Mouse (Mus musculus) left cerebral cortex, adult 18-20 months (tissue): ENCODE measurements around the gene Kcnc4. TPM values are rescaled to one million over a fixed set of nuclear protein-coding genes. Genes with fewer than 3 reads are reported as not detected.

Experiments used
- DNase-seq, 2 experiments: peaks; one replicate each; pipeline ENCODE4 v3.0.0; 2021 to 2022; ENCODE audit warnings: low spot score in 2 of 2, mixed read lengths in 1 of 2
- total RNA-seq, 2 experiments: library from RNA; stranded (reverse); gene quantifications; 2 replicates each; pipeline ENCODE4 v1.2.3; 2021

Kcnc4 gene
- total RNA-seq, 2 experiments from 2014 or later: 70.5 to 75.2 TPM

DNA sequence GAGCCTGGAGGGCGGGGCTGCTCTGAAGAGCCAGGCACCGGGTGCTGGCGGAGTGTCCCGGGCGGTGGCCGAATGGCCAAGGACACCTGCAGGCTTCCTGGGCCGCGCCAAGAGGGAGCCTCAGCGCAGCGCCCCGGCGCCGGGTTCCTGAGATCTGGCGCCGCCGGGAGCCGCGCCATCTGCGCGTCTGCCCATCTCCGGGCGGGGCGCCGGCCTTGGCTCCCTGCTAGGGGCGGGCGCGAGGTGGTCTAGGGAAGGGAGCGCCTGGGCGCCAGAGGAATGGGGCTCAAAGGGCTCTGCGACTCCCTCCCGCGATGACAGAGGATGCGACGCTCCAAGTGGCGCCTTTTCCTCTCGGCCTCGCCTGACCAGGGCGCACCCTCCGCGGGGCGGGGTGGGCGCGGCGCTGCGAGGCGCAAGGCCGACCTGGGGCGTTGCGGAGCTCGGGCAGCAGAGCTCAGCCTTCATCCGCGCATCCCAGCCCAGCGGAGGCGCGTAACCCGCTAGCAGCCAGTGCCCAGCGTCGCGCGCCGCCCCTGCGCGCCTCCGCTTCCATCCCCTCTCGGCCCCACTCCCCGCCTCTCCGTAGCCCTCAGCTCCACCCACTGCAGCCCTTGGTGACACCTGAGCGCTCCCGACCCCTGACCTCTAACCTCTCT, 550 bp upstream of the Kcnc4 start:
- peak in 1 of 2 experiments; percentile 43 for DNase-seq

GRCm38 (mm10) chr3:107458528-107459195, 690 bp downstream of the Kcnc4 start:
- DNase-seq: peak; percentile 53 to 59

DNA sequence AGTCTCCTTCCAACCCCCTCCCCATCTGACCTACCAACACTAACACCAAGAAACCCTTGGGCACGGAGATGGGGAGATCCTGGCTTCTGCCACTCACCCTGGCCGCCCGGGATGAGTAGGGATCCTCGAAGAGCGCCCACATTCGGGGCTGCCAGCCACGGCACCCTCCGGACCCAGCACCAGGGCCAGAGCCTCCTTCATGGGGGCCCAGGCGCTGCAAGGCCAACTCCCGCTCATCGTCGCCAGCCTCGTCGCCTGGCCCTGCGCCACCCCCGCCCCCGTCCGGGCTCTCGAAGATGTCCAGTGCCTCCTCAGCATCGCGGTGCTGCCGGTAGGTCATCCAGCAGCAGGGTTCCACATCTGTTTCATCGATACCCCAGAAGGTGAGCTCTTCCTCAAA, 1.2 kb downstream of the Kcnc4 start:
- DNase-seq: no peak

GRCm38 (mm10) chr3:107454280-107454679, 5.1 kb downstream of the Kcnc4 start:
- DNase-seq: no peak

DNA sequence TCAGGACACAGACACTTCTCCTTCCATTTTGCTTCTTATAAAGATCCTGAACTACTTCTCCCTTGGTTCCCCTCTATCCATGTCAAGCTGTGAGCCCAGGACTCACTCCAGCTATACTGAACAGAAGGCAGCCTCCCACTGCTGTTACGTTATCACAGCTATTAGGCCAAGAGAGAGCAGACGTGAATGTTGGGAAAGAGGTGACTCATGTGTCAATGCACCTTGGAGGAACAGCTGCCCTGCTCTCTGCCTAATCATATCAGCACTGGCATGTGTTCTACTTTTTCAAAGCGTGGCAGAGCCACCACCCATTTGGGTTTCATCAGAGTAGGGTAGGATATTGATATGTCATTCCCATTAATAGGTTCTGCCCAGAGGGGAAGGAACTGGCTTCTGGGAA, 12.5 kb downstream of the Kcnc4 start:
- no peak for DNase-seq

- DNase-seq: no peak
Observed at GRCm38 (mm10) chr3:107443866-107444265, 15.5 kb downstream of the Kcnc4 start.

GRCm38 (mm10) chr3:107442191-107442590, 17.2 kb downstream of the Kcnc4 start:
- peak; percentile 80 to 82 for DNase-seq

GRCm38 (mm10) chr3:107441306-107441705, 18.0 kb downstream of the Kcnc4 start:
- DNase-seq: no peak

GRCm38 (mm10) chr3:107439280-107439679, 20.1 kb downstream of the Kcnc4 start:
- DNase-seq: no peak

DNA sequence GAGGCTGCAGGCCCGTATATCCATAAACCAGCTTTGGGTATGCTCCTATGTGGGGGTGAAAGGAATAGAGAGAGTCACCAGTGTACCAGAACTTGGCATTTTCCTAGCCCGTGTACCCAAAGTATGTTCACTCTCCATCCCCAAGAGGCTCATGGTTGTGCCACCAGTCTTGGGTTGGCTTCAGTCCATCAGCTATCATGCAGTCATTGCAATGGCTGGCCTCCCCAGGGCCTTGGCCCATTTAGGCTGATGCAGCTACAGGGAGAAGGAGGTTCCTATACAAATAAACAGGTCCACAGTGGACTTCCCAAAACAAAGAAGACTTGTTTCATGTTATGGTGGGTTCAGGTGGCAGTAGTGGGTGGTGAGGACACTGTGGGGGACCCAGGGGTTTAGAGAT, 21.7 kb downstream of the Kcnc4 start:
- DNase-seq: no peak

DNA sequence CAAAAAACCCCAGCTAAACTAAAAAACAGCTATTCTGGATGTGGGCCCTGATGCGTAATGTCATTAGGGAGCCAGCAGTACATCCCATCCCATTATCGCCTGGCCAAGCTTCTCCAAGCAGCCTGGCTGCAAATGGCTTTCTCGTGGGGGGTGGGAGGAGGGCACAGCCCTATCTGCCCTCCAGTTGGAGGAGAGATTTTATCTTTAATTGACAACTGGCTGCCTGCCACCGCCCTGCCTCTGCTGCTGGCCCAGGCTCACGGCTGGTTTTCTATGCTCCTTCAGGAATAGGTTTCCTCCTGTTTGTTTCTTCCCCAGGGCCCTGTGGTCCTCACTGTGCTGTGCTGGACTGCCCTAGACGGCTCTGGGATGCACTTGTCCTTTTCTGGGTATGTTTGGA, 22.9 kb downstream of the Kcnc4 start:
- DNase-seq: no peak

DNA sequence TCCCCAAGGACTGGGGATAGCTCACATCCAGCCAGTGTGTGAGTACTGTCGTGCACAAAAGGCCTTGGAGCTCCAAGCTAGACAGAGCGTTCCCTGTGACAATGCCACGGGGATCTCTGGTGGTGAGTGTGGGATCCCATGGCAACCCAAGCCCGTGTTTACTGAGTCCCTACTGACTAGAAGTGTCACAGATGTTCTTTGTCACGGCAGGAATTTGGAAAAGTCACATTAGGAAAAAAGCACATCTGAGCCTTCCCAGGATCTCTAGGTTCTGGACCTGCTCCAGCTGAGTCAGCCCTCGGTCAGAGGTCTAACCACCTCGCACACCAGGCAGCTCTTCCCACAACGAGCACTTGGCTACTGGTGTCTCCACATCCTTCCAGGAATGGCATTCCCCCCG, 25.7 kb downstream of the Kcnc4 start:
- DNase-seq: no peak

DNA sequence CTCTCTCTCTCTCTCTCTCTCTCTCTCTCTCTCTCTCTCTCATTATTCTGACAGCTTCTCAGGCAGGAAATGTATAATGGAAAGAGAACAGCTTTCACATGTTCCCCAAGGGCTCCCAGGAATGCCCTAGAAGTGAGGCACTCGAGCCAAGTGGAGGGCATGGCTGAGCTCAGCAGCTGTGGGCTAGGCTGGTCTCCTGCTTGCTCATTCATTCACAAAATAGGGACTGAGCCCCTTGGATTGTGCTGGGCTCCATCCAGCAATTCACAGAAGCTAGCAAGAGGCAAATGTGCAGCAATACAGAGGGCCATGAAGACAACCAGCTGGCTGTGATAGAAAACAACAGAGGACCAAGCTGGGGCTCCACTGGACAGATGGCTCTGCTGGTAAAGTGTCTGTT, 28.1 kb downstream of the Kcnc4 start:
- DNase-seq: no peak

DNA sequence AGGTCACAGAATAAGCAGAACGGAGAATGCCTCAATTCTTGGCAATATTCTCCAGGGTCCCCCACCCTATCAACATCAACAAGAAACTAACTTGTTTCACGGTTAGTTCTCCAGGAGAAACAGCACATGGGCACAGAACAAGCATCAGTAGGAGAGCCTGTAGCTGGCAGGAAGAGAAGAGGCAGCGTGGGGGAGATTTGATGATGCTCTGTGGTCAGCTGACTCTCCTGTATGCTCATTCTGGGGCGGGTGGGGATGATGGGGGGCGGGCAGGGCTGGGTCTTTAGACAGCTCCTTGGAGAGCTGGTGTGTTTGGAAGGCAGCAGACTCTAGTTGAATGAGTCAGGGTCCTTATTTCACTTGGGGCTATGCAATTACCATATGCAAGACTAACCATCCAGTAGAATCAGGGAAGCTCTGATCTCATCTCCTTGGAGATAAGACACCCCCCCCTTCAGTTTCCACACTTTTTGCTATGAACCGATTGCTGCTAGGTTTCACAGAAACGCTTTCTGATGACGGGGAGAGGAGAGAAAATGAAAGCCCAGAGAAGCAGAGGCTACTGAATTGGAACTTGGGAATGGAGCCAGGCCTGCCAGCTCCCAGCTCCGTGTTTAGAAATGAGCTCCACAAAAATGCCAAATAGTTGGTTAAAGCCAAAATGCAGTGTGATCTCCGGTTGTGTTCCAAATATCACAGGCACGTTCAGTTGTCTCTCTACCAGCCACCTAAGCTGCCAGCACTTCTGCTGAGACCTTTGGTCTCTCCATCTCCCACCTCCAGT, 34.9 kb downstream of the Kcnc4 start:
- DNase-seq: peak; percentile 48 to 73

DNA sequence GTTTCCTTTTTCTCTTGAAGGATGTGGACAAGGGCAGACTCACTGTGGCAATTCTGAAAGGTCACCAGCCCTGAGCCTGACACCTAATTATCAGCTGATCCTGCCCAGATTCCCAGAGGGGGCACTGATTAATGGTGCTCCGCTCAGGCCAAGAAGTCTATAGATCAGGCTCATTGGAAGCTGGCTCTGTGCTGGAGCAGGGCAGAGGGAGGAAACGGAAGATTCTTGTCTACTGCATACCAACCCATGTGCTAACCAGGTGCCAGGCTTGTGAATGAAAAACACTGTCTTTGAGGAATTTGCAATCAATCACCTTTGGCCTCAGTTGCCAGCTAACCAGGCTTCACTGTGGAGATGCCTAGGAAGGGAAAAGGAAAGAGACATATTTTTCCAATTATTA, 39.2 kb downstream of the Kcnc4 start:
- DNase-seq: no peak

- no peak for DNase-seq
Observed at GRCm38 (mm10) chr3:107417287-107417644, 42.1 kb downstream of the Kcnc4 start.

GRCm38 (mm10) chr3:107416541-107417286, 42.6 kb downstream of the Kcnc4 start:
- no peak for DNase-seq

- DNase-seq: no peak
Observed at GRCm38 (mm10) chr3:107413093-107413492, 46.3 kb downstream of the Kcnc4 start.

- no peak for DNase-seq
Observed at GRCm38 (mm10) chr3:107412509-107412908, 46.8 kb downstream of the Kcnc4 start.

- DNase-seq: no peak
Observed at GRCm38 (mm10) chr3:107411669-107412068, 47.7 kb downstream of the Kcnc4 start.

DNA sequence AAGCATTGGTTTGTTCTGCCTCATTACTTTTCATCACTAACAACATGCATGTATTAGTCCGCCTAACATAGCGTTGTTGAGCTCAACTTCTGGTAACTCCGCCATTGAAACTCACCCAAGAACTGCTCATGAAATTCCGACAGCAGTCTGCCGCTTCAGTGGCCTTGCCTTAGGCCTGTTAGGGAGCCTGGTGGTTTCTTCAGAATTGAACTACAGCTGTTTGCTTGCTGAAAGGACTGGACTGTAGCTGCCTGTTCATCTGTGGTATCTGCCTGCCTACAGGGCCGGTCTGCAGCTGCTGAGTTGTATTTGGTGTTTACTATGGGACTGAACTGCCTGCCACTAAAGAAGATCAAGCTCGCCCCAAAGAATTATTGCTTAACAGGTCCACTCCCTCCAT, 58.0 kb downstream of the Kcnc4 start:
- no peak for DNase-seq
